Mouse (Mus musculus) neural tube, postnatal 0 days (tissue): ENCODE measurements around the gene Cyp3a13. TPM values are rescaled to one million over a fixed set of nuclear protein-coding genes. Genes with fewer than 3 reads are reported as not detected.

Experiments
- polyA plus RNA-seq: library from polyadenylated mRNA; unstranded; fragments of >200 nt; fragmentation: Nextera tagmentation; extraction: Ambion mirVana; gene quantifications from 2 replicates; pipeline ENCODE4 v1.2.1, GENCODE M21; 2015

Gene Cyp3a13
- 0.05 TPM in 1 of 2 replicates, not detected in the other for polyA plus RNA-seq

GRCm38 (mm10) chr5:137921532-137921931 is at the start of gene Cyp3a13:
TSS of gene Cyp3a13 (minus strand) at chr5:137921619.

DNA sequence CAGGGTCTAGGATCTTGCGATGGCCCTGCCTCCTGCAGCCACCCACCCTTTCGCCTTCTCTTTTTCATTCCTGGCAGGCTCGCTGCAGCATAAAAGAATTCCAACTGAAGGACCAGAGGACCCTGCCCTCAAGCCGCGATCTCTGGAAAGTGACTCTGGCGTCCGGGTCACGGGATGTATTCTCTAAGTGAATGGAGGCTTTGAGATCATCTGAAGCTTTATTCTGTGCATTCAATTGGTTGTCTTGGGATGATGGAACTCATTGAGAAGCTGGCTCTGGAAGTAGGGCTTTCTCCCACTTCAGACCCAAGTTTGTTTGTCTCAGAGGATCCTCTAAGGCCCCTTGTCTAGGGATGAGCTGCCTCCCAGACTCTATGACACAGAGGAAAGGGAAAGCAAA is 41.5 kb upstream of the Cyp3a13 start, which contains the start of gene Gjc3:
Gene Gjc3, minus strand, starts transcription at position 154 of the 400 bp plus-strand sequence.

GRCm38 (mm10) chr5:137871644-137872380 is 49.6 kb downstream of the Cyp3a13 start, which contains the start of gene Pilrb2:
TSS of gene Pilrb2 (minus strand) at chr5:137871815.

DNA sequence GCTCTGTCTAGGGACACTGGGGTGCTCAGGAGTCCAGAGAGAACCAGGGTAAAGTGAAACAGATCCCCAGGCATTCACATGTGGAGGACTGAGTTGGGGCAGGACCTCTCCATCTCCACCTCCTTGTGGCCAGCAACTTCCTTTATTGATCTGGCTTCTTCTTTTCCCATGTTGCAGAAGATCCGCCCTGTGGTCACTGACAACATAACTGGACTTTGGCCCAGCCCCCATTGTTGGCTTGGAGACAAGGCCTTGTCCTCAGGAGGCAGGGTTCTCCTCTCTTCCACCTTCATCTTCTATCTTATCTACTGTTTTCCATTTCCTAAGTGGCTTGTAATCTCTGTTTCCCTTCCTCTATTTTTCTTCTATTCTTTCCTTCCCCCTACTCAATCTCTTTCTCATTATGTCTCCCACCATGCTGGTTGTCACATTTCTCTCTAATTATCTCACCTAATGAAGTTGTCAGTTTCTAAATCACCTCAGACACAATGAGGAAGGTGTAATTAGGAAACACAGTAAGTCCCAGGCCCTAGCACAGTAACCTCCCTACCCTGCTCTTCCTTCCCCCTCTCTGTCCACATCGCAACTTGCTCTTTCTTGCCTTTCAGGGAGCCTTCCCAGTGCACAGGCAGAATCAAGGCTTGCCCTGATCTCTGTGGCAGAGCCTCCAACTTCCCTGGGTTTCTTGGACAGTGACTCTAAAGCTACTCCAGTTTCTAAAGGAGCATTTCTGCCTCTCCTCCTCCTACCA is 63.3 kb downstream of the Cyp3a13 start, which contains the start of gene Pilrb1:
Gene Pilrb1, minus strand, starts transcription at position 147 of the 751 bp plus-strand sequence.

Other genes starting within 250 kb of the Cyp3a13 start
- 23.7 and 24.8 TPM in 2 replicates for gene Agfg2, start 236.9 kb downstream of the Cyp3a13 start, polyA plus RNA-seq
- gene Nyap1, start 180.0 kb downstream of the Cyp3a13 start, polyA plus RNA-seq, result 26.4 and 29.9 TPM in 2 replicates
- gene Tsc22d4, start 175.9 kb downstream of the Cyp3a13 start, polyA plus RNA-seq, result 413 and 448 TPM in 2 replicates
- 53.2 and 55.8 TPM in 2 replicates for gene Ppp1r35, start 142.8 kb downstream of the Cyp3a13 start, polyA plus RNA-seq
- gene Mepce, start 134.0 kb downstream of the Cyp3a13 start, polyA plus RNA-seq, result 14.7 and 15.7 TPM in 2 replicates
- 9.2 and 10.5 TPM in 2 replicates for gene Zcwpw1, start 133.8 kb downstream of the Cyp3a13 start, polyA plus RNA-seq
- gene Pilra, start 85.3 kb downstream of the Cyp3a13 start, polyA plus RNA-seq, result 0.58 and 0.71 TPM in 2 replicates
- gene Pilrb1, start 63.5 kb downstream of the Cyp3a13 start, polyA plus RNA-seq, result 0.28 TPM in 1 of 2 replicates, not detected in the other
- gene Pilrb2, start 49.8 kb downstream of the Cyp3a13 start, polyA plus RNA-seq, result not detected in 2 replicates
- 8.3 and 8.5 TPM in 2 replicates for gene Gjc3, start 41.5 kb upstream of the Cyp3a13 start, polyA plus RNA-seq
- not detected in 2 replicates for gene Azgp1, start 59.9 kb upstream of the Cyp3a13 start, polyA plus RNA-seq
- not detected in 2 replicates for gene Smok3a, start 99.6 kb upstream of the Cyp3a13 start, polyA plus RNA-seq
- 0.06 TPM in 1 of 2 replicates, not detected in the other for gene Smok3b, start 99.8 kb upstream of the Cyp3a13 start, polyA plus RNA-seq
- not detected in 2 replicates for gene Smok3c, start 131.6 kb upstream of the Cyp3a13 start, polyA plus RNA-seq
- 11.5 and 12.2 TPM in 2 replicates for gene Zkscan1, start 163.5 kb upstream of the Cyp3a13 start, polyA plus RNA-seq
- 44.6 and 50.0 TPM in 2 replicates for gene Zscan21, start 195.3 kb upstream of the Cyp3a13 start, polyA plus RNA-seq
- gene Zfp113, start 234.1 kb upstream of the Cyp3a13 start, polyA plus RNA-seq, result 13.4 and 14.7 TPM in 2 replicates
- 286 and 325 TPM in 2 replicates for gene Cops6, start 239.5 kb upstream of the Cyp3a13 start, polyA plus RNA-seq